Mouse (Mus musculus): ENCODE measurements around the gene Abi1.

- no peak for TF ChIP-seq MXI1 (IDR thresholded peaks at IDR 0.05; ENCODE audit: low read depth, low read length)
- no peak for TF ChIP-seq POLR2A (IDR thresholded peaks at IDR 0.05; ENCODE audit: control insufficient read depth in 1 of 2, insufficient read depth in 1 of 2, low read depth in 1 of 2, low read length in 2 of 2, poor library complexity in 1 of 2)
- no peak for TF ChIP-seq CTCF (IDR thresholded peaks at IDR 0.05 in 2 of 3, conservative IDR thresholded peaks at IDR 0.05 in 1 of 3; ENCODE audit: control insufficient read depth in 1 of 3, insufficient read depth in 1 of 3, low read depth in 2 of 3, low read length in 3 of 3, poor library complexity in 1 of 3, severe bottlenecking in 1 of 3)
- TF ChIP-seq MYB (IDR thresholded peaks at IDR 0.05; ENCODE audit: low read depth, low read length), result no peak
- no peak for TF ChIP-seq KAT2A (conservative IDR thresholded peaks at IDR 0.05; ENCODE audit: low read depth, low read length)
- TF ChIP-seq MEF2A (IDR thresholded peaks at IDR 0.05; ENCODE audit: extremely low read depth, insufficient replicate concordance, low read depth, low read length, poor library complexity, severe bottlenecking), result no peak
- TF ChIP-seq UBTF (IDR thresholded peaks at IDR 0.05; ENCODE audit: borderline replicate concordance, insufficient read depth, low read depth, low read length), result no peak
- TF ChIP-seq CHD2 (IDR thresholded peaks at IDR 0.05; ENCODE audit: low read length), result no peak
- no peak for TF ChIP-seq E2F4 (IDR thresholded peaks at IDR 0.05; ENCODE audit: borderline replicate concordance, low read depth, low read length)
- TF ChIP-seq MAFK (IDR thresholded peaks at IDR 0.05; ENCODE audit: borderline replicate concordance, low read depth, low read length), result no peak
- no peak for TF ChIP-seq ELF1 (IDR thresholded peaks at IDR 0.05; ENCODE audit: low read depth, low read length)
- no peak for TF ChIP-seq POLR2AphosphoS2 (IDR thresholded peaks at IDR 0.05; ENCODE audit: low read length)
- no peak for TF ChIP-seq GATA1 (IDR thresholded peaks at IDR 0.05; ENCODE audit: low read depth, low read length)
- TF ChIP-seq MAZ (IDR thresholded peaks at IDR 0.05; ENCODE audit: low read depth, low read length), result no peak
Observed at GRCm38 (mm10) chr2:23021721-23022120, 18.3 kb downstream of the Abi1 start.
